Comparison of ENCODE assay signal across 9 mouse cellular contexts in the genomic region with DNA sequence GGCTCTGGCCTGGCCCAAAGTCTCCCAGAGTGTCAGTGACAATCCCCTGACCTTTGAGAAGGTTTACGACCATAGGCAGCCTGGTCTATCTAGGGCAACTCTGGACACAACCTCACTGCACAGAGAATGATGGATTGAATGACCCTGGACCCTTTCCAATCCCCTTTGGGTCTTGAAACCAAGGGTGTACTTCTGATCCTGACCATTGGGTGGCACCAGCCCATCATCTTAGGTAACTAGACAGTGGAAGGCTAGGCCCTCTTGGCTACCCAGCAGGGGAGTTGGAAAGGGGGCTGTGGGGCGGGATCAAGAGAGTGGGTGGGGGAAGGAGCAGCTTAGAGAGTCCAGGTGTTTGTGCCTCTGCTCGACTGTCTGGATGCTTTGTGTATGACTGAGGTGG.
DNase-seq lines count a peak whose midpoint lies in the region; ATAC-seq and TF ChIP-seq lines count a peak whose summit lies in the region.
"Had no signal": no experiment of that assay in that cellular context is flagged by ENCODE, and none has a peak within 500 bp of the region (broad histone marks: within the 10 kb centered on the region; RNA-seq: fewer than 3 reads in every experiment).

No protein-coding gene starts in this region.

- peak; percentile 37 for TF ChIP-seq RAD21 in MEL (IDR thresholded peaks at IDR 0.05; ENCODE audit: low read depth, low read length)

- peak; percentile 8 for DNase-seq in MEL (ENCODE audit: low read depth, low spot score)
- peak; percentile 2 for DNase-seq in c-Kit-positive CD71-positive TER-119-negative erythroid progenitor cells, embryonic 14.5 days (ENCODE audit: low read depth)
- DNase-seq in heart, postnatal 36 days = peak; percentile 53 to 78
- peak; percentile 74 for DNase-seq in layer of hippocampus, adult 11-12 months (ENCODE audit: low spot score)
- peak; percentile 91 for DNase-seq in lung, embryonic 14.5 days
- DNase-seq in retina, postnatal 7 days (ENCODE audit: low read depth, low spot score) = peak; percentile 45
- peak; percentile 83 for DNase-seq in thymus, postnatal 4 days

- intact Hi-C loops in heart, postnatal 36 days (cut with DNase I) = no loop called here

- no peak overlapping the region for H3K4me2 ChIP-seq in forebrain, embryonic 13.5 days
- H3K4me2 ChIP-seq in lung, embryonic 14.5 days = no peak overlapping the region
- H3K4me2 ChIP-seq: heart, embryonic 13.5 days had no signal

- TF ChIP-seq EP300 in MEL (IDR thresholded peaks at IDR 0.05; ENCODE audit: low read depth in 1 of 2, low read length in 2 of 2) = no peak

- H3K9me3 ChIP-seq in MEL (replicated peaks; ENCODE audit: insufficient read depth, low read length) = no peaks in the 10 kb centered on the region
- no peaks in the 10 kb centered on the region for H3K9me3 ChIP-seq in forebrain, embryonic 13.5 days (replicated peaks)
- H3K9me3 ChIP-seq in lung, embryonic 14.5 days (ENCODE audit: low read depth, low read length) = no peaks in the 10 kb centered on the region
- H3K9me3 ChIP-seq: heart, embryonic 13.5 days had no signal

- H3K27ac ChIP-seq in MEL (ENCODE audit: control insufficient read depth, low read depth, low read length) = no peak overlapping the region
- no peak overlapping the region for H3K27ac ChIP-seq in forebrain, embryonic 13.5 days
- no peak overlapping the region for H3K27ac ChIP-seq in lung, embryonic 14.5 days (ENCODE audit: low read depth)
- H3K27ac ChIP-seq: heart, embryonic 13.5 days had no signal

- WGBS in forebrain, embryonic 13.5 days = 12% methylated on average over 3 of the region's 3 CpGs
- WGBS in lung, embryonic 14.5 days = 8% methylated on average over 3 of the region's 3 CpGs

- H3K27me3 ChIP-seq in MEL (ENCODE audit: control insufficient read depth in 1 of 2, insufficient read depth in 2 of 2, low read length in 2 of 2) = no peaks in the 10 kb centered on the region
- peaks cover 16% of the 10 kb centered on the region for H3K27me3 ChIP-seq in forebrain, embryonic 13.5 days
- no peaks in the 10 kb centered on the region for H3K27me3 ChIP-seq in lung, embryonic 14.5 days (ENCODE audit: insufficient read depth, low read length)
- H3K27me3 ChIP-seq: heart, embryonic 13.5 days had no signal

- no peaks in the 10 kb centered on the region for H3K79me2 ChIP-seq in MEL (ENCODE audit: control insufficient read depth, insufficient read depth, low read length, poor library complexity)

- no peak overlapping the region for H3K4me3 ChIP-seq in MEL (ENCODE audit: control insufficient read depth in 1 of 2, insufficient read depth in 1 of 2, low read depth in 2 of 2, low read length in 2 of 2)
- no peak overlapping the region for H3K4me3 ChIP-seq in forebrain, embryonic 13.5 days
- no peak overlapping the region for H3K4me3 ChIP-seq in lung, embryonic 14.5 days (ENCODE audit: low read depth, low read length)
- H3K4me3 ChIP-seq: heart, embryonic 13.5 days had no signal

- no peaks in the 10 kb centered on the region for H3K4me1 ChIP-seq in MEL (ENCODE audit: control insufficient read depth in 1 of 2, insufficient read depth in 2 of 2, low read length in 2 of 2)
- no peaks in the 10 kb centered on the region; the same call in 1 of the 2 replicates for H3K4me1 ChIP-seq in forebrain, embryonic 13.5 days
- H3K4me1 ChIP-seq in lung, embryonic 14.5 days (ENCODE audit: insufficient read depth) = no peaks in the 10 kb centered on the region
- H3K4me1 ChIP-seq: heart, embryonic 13.5 days had no signal

- ATAC-seq in forebrain, embryonic 13.5 days = peak; percentile 92
- ATAC-seq in lung, embryonic 14.5 days (ENCODE audit: insufficient read depth) = peak; percentile 92

- no peaks in the 10 kb centered on the region for H3K36me3 ChIP-seq in MEL (ENCODE audit: control insufficient read depth in 1 of 2, insufficient read depth in 2 of 2, low read length in 2 of 2)
- no peaks in the 10 kb centered on the region for H3K36me3 ChIP-seq in forebrain, embryonic 13.5 days (ENCODE audit: poor library complexity, severe bottlenecking)
- no peaks in the 10 kb centered on the region for H3K36me3 ChIP-seq in lung, embryonic 14.5 days (ENCODE audit: insufficient read depth)
- H3K36me3 ChIP-seq: heart, embryonic 13.5 days had no signal

- H3K9ac ChIP-seq in MEL (ENCODE audit: control insufficient read depth, low read depth, low read length, poor library complexity, severe bottlenecking) = no peak overlapping the region
- no peak overlapping the region for H3K9ac ChIP-seq in forebrain, embryonic 13.5 days
- no peak overlapping the region for H3K9ac ChIP-seq in lung, embryonic 14.5 days
- H3K9ac ChIP-seq: heart, embryonic 13.5 days had no signal

- no peak for TF ChIP-seq POLR2A in MEL (IDR thresholded peaks at IDR 0.05; ENCODE audit: control insufficient read depth in 1 of 2, insufficient read depth in 1 of 2, low read depth in 1 of 2, low read length in 2 of 2, poor library complexity in 1 of 2)

- TF ChIP-seq CTCF in MEL (IDR thresholded peaks at IDR 0.05 in 2 of 3, conservative IDR thresholded peaks at IDR 0.05 in 1 of 3; ENCODE audit: control insufficient read depth in 1 of 3, insufficient read depth in 1 of 3, low read depth in 2 of 3, low read length in 3 of 3, poor library complexity in 1 of 3, severe bottlenecking in 1 of 3) = peak; percentile 9 to 36 (median 31); a peak in 4 of 6 replicates
- TF ChIP-seq CTCF in lung, embryonic 14.5 days (IDR thresholded peaks at IDR 0.05; ENCODE audit: low read depth) = peak; percentile 92

TF ChIP-seq in MEL, 35 proteins besides CTCF, POLR2A, EP300 and RAD21:
- TF ChIP-seq MYC (IDR thresholded peaks at IDR 0.05; ENCODE audit: low read depth, low read length) (no peak), SMC3 (IDR thresholded peaks at IDR 0.05; ENCODE audit: low read depth, low read length) (peak; percentile 25; the same call in 1 of the 2 replicates)

Comparison
In these comparisons a context has a peak if more than half of its experiments do, and no peak if none do; other contexts are left out.
1. DNase-seq: peak in every context shown above with its lines; median percentile 91 in lung, embryonic 14.5 days; 83 in thymus, postnatal 4 days; 74 in layer of hippocampus, adult 11-12 months; 66 in heart, postnatal 36 days; 45 in retina, postnatal 7 days; 8 in MEL; 2 in c-Kit-positive CD71-positive TER-119-negative erythroid progenitor cells, embryonic 14.5 days.